8 mouse cellular contexts compared by ENCODE assay signal in the genomic region with DNA sequence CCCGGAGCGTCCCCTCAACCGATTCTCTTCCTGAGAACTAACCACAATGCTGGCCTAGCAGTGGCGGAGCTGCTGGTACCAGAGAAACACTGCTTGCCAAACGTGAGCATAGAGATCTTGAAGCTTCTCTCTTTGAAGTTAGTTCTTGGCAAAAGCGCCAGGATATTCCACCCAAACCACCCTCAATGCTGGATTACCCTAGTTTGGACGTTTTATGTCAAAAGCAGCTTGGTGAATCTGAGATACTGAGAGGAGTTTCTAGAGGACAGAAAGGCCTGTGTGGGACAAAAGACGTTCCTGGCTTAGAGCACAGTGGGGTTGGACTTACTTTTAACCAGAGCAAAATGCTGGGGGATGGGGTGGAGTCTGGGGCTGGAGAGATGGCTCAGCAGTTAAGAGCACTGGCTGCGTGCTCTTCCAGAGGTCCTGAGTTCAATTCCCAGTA. TPM values are rescaled to one million over a fixed set of nuclear protein-coding genes. Genes with fewer than 3 reads are reported as not detected.
A peak's percentile ranks its signal among the peaks of the same experiment; 100 is the strongest.
DNase-seq lines count a peak whose midpoint lies in the region; ATAC-seq and TF ChIP-seq lines count a peak whose summit lies in the region.

No protein-coding gene starts in this region.

- H3K36me3 ChIP-seq in forebrain, embryonic 15.5 days: no peaks in the 10 kb centered on the region
- H3K36me3 ChIP-seq in liver, embryonic 11.5 days (ENCODE audit: control insufficient read depth, insufficient read depth, low read length): no peaks in the 10 kb centered on the region
- H3K36me3 ChIP-seq in small intestine, adult 2 months (ENCODE audit: control insufficient read depth, insufficient read depth, low read length): no peaks in the 10 kb centered on the region

- H3K4me2 ChIP-seq in forebrain, embryonic 15.5 days (replicated peaks): peak overlapping the region; percentile 66
- peak overlapping the region; percentile 89 for H3K4me2 ChIP-seq in liver, embryonic 11.5 days

- H3K4me3 ChIP-seq in forebrain, embryonic 15.5 days: peak overlapping the region; percentile 52
- peak overlapping the region; percentile 78 for H3K4me3 ChIP-seq in liver, embryonic 11.5 days (ENCODE audit: low read depth, low read length)
- peak overlapping the region; percentile 85 for H3K4me3 ChIP-seq in small intestine, adult 2 months (ENCODE audit: low read depth, low read length)

- in situ Hi-C loops in Patski (cut with MboI; ENCODE audit: low pct_unique_long_range_greater_than_20kb): loop anchor here (25.0 kb wide), 1 partner anchor 1933 kb away; no protein-coding TSS in a partner anchor

- POLR2A ChIA-PET in Patski (lab: Charles Lee): no interaction called here

- no peak for TF ChIP-seq CTCF in Patski (IDR thresholded peaks at IDR 0.05)
- TF ChIP-seq CTCF in small intestine, adult 2 months (IDR thresholded peaks at IDR 0.05; ENCODE audit: extremely low read depth, insufficient read length, insufficient replicate concordance, low read depth, low read length): no peak

- peak overlapping the region; percentile 90 for H3K27ac ChIP-seq in forebrain, embryonic 15.5 days (replicated peaks)
- H3K27ac ChIP-seq in liver, embryonic 11.5 days (ENCODE audit: low read depth, low read length): peak overlapping the region; percentile 70
- peak overlapping the region; percentile 43 for H3K27ac ChIP-seq in small intestine, adult 2 months (ENCODE audit: insufficient read depth, low read depth, low read length)

- DNase-seq in kidney, postnatal 10 days: peak; percentile 28
- no peak for DNase-seq in kidney, postnatal 14 days
- no peak for DNase-seq in Patski (ENCODE audit: low read depth, low spot score)
- no peak for DNase-seq in liver, embryonic 11.5 days (ENCODE audit: low spot score)
- no peak for DNase-seq in left cerebral cortex, postnatal 10 days (ENCODE audit: extremely low spot score in 1 of 2, low spot score in 2 of 2)
- no peak for DNase-seq in urinary bladder, postnatal 36 days (ENCODE audit: low spot score in 2 of 2)

- H3K27me3 ChIP-seq in Patski: no peaks in the 10 kb centered on the region
- no peaks in the 10 kb centered on the region for H3K27me3 ChIP-seq in forebrain, embryonic 15.5 days
- H3K27me3 ChIP-seq in liver, embryonic 11.5 days (replicated peaks; ENCODE audit: control insufficient read depth, insufficient read depth, low read length): no peaks in the 10 kb centered on the region
- no peaks in the 10 kb centered on the region for H3K27me3 ChIP-seq in small intestine, adult 2 months (ENCODE audit: control insufficient read depth, insufficient read depth, low read length)

- peak overlapping the region; percentile 58 for H3K9ac ChIP-seq in forebrain, embryonic 15.5 days (replicated peaks)
- peak overlapping the region; percentile 71 for H3K9ac ChIP-seq in liver, embryonic 11.5 days (ENCODE audit: low read depth, low read length)

- ATAC-seq in Patski: peak; percentile 48
- peak; percentile 15 for ATAC-seq in forebrain, embryonic 15.5 days (replicated peaks)
- ATAC-seq in liver, embryonic 11.5 days (replicated peaks; ENCODE audit: low FRiP score): peak; percentile 34; the same call in 1 of the 2 replicates

- peaks cover 19% of the 10 kb centered on the region for H3K4me1 ChIP-seq in forebrain, embryonic 15.5 days
- H3K4me1 ChIP-seq in liver, embryonic 11.5 days (replicated peaks; ENCODE audit: control insufficient read depth, insufficient read depth, low read length): peaks cover 30% of the 10 kb centered on the region
- H3K4me1 ChIP-seq in small intestine, adult 2 months (ENCODE audit: control insufficient read depth, insufficient read depth, insufficient read length, low read length): peaks cover 10% of the 10 kb centered on the region; the same call in 1 of the 2 replicates

- CTCF ChIA-PET in Patski (lab: Charles Lee): interaction anchor here (1.4 kb wide), 1 partner anchor 13 kb away, joined by 3 read pairs; no protein-coding TSS in a partner anchor

- intact Hi-C loops in left cerebral cortex, postnatal 10 days (cut with DNase I): no loop called here

- 2% methylated on average over 9 of the region's 9 CpGs for WGBS in forebrain, embryonic 15.5 days
- WGBS in liver, embryonic 11.5 days: 5% methylated on average over 9 of the region's 9 CpGs
- WGBS in small intestine, adult 2 months: 9% methylated on average over 9 of the region's 9 CpGs

- no peak for TF ChIP-seq POLR2A in small intestine, adult 2 months (IDR thresholded peaks at IDR 0.05; ENCODE audit: low read depth, low read length)

- no peaks in the 10 kb centered on the region for H3K9me3 ChIP-seq in forebrain, embryonic 15.5 days
- no peaks in the 10 kb centered on the region for H3K9me3 ChIP-seq in liver, embryonic 11.5 days (ENCODE audit: control insufficient read depth, low read length)

RNA-seq across cellular contexts. Expression of a gene that starts 0.6 kb away (rescaled TPM):
- polyA plus RNA-seq in Patski (2021): 3.5 TPM
- 1.3 and 1.5 TPM in 2 replicates for polyA plus RNA-seq in forebrain, embryonic 15.5 days (2015; fragmentation: Nextera tagmentation; extraction: Ambion mirVana)
- polyA plus RNA-seq in liver, embryonic 11.5 days (2014; fragmentation: Nextera tagmentation; extraction: Ambion mirVana): 0.73 and 0.93 TPM in 2 replicates
- polyA plus RNA-seq in small intestine, adult 2 months (2012; rRNA removed): 0.42 and 1.3 TPM in 2 replicates
- 1 to 10 TPM; 6.1 to 6.4 TPM for total RNA-seq in left cerebral cortex, postnatal 10 days (2021)

RNA-seq across cellular contexts. Expression of a gene that starts 39.0 kb away (rescaled TPM):
- polyA plus RNA-seq in Patski (2021): 9.4 TPM
- 16.3 and 17.8 TPM in 2 replicates for polyA plus RNA-seq in forebrain, embryonic 15.5 days (2015; fragmentation: Nextera tagmentation; extraction: Ambion mirVana)
- 8.9 and 9.3 TPM in 2 replicates for polyA plus RNA-seq in liver, embryonic 11.5 days (2014; fragmentation: Nextera tagmentation; extraction: Ambion mirVana)
- 0.20 and 0.25 TPM in 2 replicates for polyA plus RNA-seq in small intestine, adult 2 months (2012; rRNA removed)
- total RNA-seq in left cerebral cortex, postnatal 10 days (2021): 10 to 100 TPM in 1 of 2 experiments, 1 to 10 TPM in 1; 8.0 to 10.7 TPM

RNA-seq across cellular contexts. Expression of a gene that starts 57.0 kb away (rescaled TPM):
- 94.5 TPM for polyA plus RNA-seq in Patski (2021)
- polyA plus RNA-seq in forebrain, embryonic 15.5 days (2015; fragmentation: Nextera tagmentation; extraction: Ambion mirVana): 1.2 and 1.4 TPM in 2 replicates
- polyA plus RNA-seq in liver, embryonic 11.5 days (2014; fragmentation: Nextera tagmentation; extraction: Ambion mirVana): 4.5 and 4.6 TPM in 2 replicates
- 38.6 and 53.2 TPM in 2 replicates for polyA plus RNA-seq in small intestine, adult 2 months (2012; rRNA removed)
- total RNA-seq in left cerebral cortex, postnatal 10 days (2021): 1 to 10 TPM; 2.6 to 2.8 TPM
